Mouse (Mus musculus) liver, embryonic 14.5 days (tissue): ENCODE results near the gene Gldc.

ENCODE experiments used
- CTCF ChIP-seq: IDR thresholded peaks from 2 replicates; pipeline ENCODE4 v1.5.1; 2016; ENCODE audit warnings: antibody characterized with exemption, low read depth, control low read depth
- EP300 ChIP-seq: IDR thresholded peaks from 2 replicates; pipeline ENCODE4 v1.6.1; 2016; ENCODE audit warnings: antibody characterized with exemption, low read depth

DNA sequence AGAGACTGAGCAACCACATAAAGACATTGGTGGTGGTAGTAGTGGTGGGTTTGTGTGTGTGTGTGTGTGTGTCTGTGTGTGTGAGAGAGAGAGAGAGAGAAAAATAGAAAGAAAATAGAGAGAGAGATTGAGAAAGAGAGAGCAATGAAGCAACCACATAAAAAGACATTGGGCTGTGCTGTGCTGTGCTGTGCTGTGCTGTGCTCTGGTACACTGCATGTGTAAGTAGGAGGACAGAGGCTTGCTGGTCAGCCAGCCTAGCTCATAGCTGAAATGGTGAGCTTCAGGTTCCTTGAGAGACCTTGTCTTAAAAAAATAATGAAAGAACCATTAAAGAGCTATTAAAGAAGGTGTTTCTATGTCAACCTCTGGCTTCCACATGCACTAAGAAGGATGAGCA is 66.6 kb downstream of the Gldc start:
- TF ChIP-seq CTCF (no peak), EP300 (no peak)
